Mouse (Mus musculus) frontal cortex, adult 2 months (tissue): Measurements from ENCODE around the gene Hsdl2. TPM values are rescaled to one million over a fixed set of nuclear protein-coding genes. Genes with fewer than 3 reads are reported as not detected.
"Not testable (repeated sequence)": the region's sequence is repeated elsewhere in the genome, so short reads cannot be mapped to it uniquely, and the experiment has no call there.

ENCODE experiments used
- DNase-seq, 2 experiments: peaks; one replicate each; pipeline ENCODE4 v3.0.0; 2022; ENCODE audit warnings: low spot score in 1 of 2; ENCODE audit errors: extremely low spot score in 1 of 2
- polyA plus RNA-seq: library from polyadenylated mRNA; depleted of rRNA; stranded (reverse); fragments of >200 nt; gene quantifications from 2 replicates; pipeline ENCODE4 v1.2.3, GENCODE M21; 2012

Gene Hsdl2
- polyA plus RNA-seq, 1 experiment, result 38.1 TPM

GRCm38 (mm10) chr4:59564128-59564527 lies 17.2 kb upstream of the Hsdl2 start:
- DNase-seq, result no peak

- DNase-seq, result no peak
These were observed 15.7 kb upstream of the Hsdl2 start for GRCm38 (mm10) chr4:59565571-59566188.

GRCm38 (mm10) chr4:59567576-59568260 lies 13.6 kb upstream of the Hsdl2 start:
- no peak for DNase-seq

GRCm38 (mm10) chr4:59569538-59569937 lies 11.8 kb upstream of the Hsdl2 start:
- peak in 1 of 2 experiments; percentile 92 for DNase-seq

GRCm38 (mm10) chr4:59570519-59570918 lies 10.8 kb upstream of the Hsdl2 start:
- DNase-seq, result not testable (repeated sequence)

- no peak for DNase-seq
These were observed 8.7 kb upstream of the Hsdl2 start for GRCm38 (mm10) chr4:59572521-59573118.

GRCm38 (mm10) chr4:59575184-59575958 lies 6.0 kb upstream of the Hsdl2 start:
- DNase-seq, result no peak

- peak in 1 of 2 experiments; percentile 23 for DNase-seq
These were observed 675 bp upstream of the Hsdl2 start for GRCm38 (mm10) chr4:59580495-59581281.

- no peak for DNase-seq
These were observed 823 bp downstream of the Hsdl2 start for GRCm38 (mm10) chr4:59582186-59582585.

GRCm38 (mm10) chr4:59585097-59585496 lies 3.7 kb downstream of the Hsdl2 start:
- DNase-seq, result peak in 1 of 2 experiments; percentile 27

- DNase-seq, result no peak
These were observed 6.0 kb downstream of the Hsdl2 start for GRCm38 (mm10) chr4:59587215-59587871.

- DNase-seq, result no peak
These were observed 6.5 kb downstream of the Hsdl2 start for GRCm38 (mm10) chr4:59587872-59588226.

GRCm38 (mm10) chr4:59594614-59595013 lies 13.3 kb downstream of the Hsdl2 start:
- no peak for DNase-seq

GRCm38 (mm10) chr4:59596556-59596955 lies 15.2 kb downstream of the Hsdl2 start:
- DNase-seq, result no peak

- DNase-seq, result no peak
These were observed 21.3 kb downstream of the Hsdl2 start for GRCm38 (mm10) chr4:59602704-59603103.

GRCm38 (mm10) chr4:59604892-59605291 lies 23.5 kb downstream of the Hsdl2 start:
- DNase-seq, result no peak

- DNase-seq, result no peak
These were observed 24.1 kb downstream of the Hsdl2 start for GRCm38 (mm10) chr4:59605501-59605900.

- no peak for DNase-seq
These were observed 29.0 kb downstream of the Hsdl2 start for GRCm38 (mm10) chr4:59610411-59610810.

- peak in 1 of 2 experiments; percentile 32 for DNase-seq
These were observed 33.6 kb downstream of the Hsdl2 start for GRCm38 (mm10) chr4:59614986-59615385.
